Mouse (Mus musculus): ENCODE data around the gene Zbtb17. TPM values are rescaled to one million over a fixed set of nuclear protein-coding genes. Genes with fewer than 3 reads are reported as not detected.

Zbtb17 gene
- polyA plus RNA-seq (2012; ENCODE audit: low replicate concordance), result 36.6 and 45.4 TPM in 2 replicates

DNA sequence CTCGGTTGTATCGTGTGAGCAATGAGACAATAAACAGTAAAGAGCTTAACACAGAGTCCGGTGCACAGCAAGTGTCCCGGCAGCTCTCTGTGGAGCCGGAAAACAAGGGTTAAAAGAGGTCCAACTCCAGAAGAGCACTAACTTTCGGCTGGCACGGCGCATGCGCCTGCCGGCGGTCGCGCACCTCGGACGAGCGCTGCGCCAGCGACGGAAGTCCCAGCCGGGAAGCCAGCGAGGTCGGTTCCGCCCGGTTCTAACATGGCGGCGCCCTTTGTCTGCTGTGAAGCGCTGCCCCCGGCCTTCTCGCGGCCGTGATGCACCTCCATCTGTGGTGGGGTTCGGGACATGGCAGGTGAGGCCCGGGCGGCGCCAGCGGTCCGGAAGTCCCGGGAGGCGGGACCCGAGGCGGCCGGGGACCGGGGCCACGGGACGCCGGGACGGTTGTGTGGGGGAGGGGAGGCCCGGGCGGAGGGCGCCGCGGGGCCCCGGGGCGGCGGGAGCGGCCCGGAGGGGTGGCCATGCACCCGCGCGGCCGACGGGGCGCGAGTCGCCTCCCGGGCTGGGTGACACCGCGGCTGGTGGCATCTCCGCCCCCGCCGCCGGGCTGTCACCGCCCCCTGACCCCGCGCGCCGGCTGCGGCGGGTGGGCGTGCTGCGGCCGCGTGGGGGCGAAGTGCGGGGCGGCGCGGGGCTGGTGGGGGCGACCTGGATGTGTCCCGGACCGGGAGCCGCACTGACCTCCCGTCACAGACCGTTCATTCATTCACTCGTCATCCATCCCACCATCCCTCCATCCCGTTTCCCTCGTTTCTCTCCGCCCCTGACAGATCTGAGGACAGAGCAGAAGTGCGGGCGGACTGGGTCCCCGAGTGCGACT, at the start of gene Zbtb17:
Zbtb17 (plus strand) TSS at position 204 of the 877 bp plus-strand sequence.

DNA sequence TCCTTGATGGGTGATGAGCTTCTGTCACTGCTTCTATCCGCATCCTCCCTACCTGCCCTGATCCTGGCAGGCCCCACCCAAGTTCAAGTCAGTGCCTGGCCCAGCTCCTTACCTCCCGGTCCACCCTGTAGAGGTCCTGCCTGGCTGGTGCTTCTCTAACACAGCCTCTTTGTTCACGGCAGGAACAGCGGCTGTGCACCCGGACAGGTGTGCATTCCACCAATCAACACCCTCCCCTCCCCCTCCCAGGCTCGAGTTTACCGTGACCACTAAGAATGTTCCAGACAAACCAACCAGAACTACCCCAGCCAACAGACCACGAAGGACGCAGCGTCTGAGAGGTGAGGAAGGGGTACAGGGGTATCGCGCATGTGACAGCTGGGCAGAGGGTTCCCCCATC, 45.9 kb upstream of the Zbtb17 start, which contains the start of gene Clcnka:
Clcnka (minus strand) TSS at position 180 of the 400 bp plus-strand sequence.

DNA sequence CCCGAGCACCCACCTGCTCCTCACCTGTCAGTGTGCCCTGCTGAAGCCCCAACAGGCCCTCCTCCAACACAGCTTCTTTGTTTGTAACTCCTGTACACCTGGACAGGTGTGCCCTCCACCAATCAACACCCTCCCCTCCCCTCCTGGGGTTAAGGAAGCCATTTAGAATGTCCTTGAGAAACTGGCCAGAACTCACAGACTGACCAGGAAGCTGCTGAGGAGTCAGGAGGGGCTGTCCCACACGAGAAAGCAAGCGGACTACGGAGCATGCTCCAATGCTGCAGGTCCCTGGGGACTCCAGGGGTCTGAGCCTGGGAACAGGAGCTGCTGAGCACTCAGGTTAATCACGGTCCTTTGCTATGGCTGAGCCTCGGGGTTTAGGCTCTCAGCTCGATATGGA, 28.5 kb upstream of the Zbtb17 start, which contains the start of gene Clcnkb:
Clcnkb (minus strand) TSS at position 91 of the 400 bp plus-strand sequence.

DNA sequence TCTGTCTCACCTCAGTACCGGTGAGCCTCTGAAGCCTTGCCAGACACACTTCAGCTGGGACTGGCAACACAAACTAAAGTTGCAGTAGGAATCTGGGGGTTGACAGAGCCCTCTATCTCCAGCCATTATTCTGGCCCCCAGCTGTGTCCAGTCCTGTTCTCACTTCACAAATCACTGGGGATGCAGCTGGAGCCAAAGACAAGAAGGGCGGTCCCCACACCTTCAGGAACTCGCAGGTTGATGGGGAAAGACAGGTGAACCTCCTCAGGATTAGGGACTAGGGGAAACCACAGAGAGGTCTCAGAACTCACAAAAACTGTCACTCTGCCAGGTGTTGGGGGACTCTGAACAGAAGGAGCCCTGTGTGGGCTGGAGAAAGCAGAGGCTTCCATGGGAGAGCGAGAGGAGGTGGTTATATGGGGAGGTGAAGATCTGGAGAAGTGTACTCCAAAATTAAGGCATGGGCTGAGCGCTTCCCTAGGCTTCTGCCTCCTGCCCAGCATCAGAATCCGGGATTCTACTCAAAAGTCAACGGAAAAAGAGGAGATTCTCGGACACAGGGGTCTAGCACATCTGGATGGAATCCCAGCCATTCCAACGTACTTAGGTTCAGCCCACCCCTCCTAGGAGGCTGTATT, 24.1 kb upstream of the Zbtb17 start, which contains the start of gene Hspb7:
Hspb7 (plus strand) TSS at position 588 of the 638 bp plus-strand sequence.

DNA sequence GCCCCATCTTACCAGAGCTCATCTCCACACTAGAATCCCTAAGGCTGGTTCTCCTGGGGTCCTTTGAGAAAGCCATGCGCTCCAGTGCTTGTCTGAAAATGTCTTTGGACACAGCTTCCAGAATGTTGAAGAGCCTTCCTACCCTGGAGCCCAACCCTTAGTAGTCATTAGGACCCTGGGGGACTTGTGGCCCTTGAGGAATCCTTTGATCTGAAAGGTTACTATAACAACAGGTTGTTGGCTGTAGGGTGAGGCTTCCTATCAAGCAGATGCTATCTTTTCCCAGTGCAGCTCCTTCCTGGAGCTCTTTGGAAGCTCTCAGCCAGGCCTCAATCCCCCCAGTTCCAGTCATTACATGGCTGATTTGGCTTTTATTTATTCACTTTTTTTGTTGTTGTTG, 8.5 kb upstream of the Zbtb17 start, which contains the start of gene Srarp:
Srarp (minus strand) TSS at position 132 of the 400 bp plus-strand sequence.

Other genes starting within 250 kb of the Zbtb17 start
- 0.49 and 0.60 TPM in 2 replicates for gene Rsg1, start 230.7 kb upstream of the Zbtb17 start, polyA plus RNA-seq (2012; ENCODE audit: low replicate concordance)
- gene Arhgef19, start 205.2 kb upstream of the Zbtb17 start, polyA plus RNA-seq (2012; ENCODE audit: low replicate concordance), result 0.35 TPM in 1 of 2 replicates, not detected in the other
- gene Epha2, start 143.4 kb upstream of the Zbtb17 start, polyA plus RNA-seq (2012; ENCODE audit: low replicate concordance), result 0.85 and 1.2 TPM in 2 replicates
- gene Fam131c, start 76.4 kb upstream of the Zbtb17 start, polyA plus RNA-seq (2012; ENCODE audit: low replicate concordance), result not detected in 2 replicates
- not detected in 2 replicates for gene Clcnka, start 45.9 kb upstream of the Zbtb17 start, polyA plus RNA-seq (2012; ENCODE audit: low replicate concordance)
- gene Clcnkb, start 28.6 kb upstream of the Zbtb17 start, polyA plus RNA-seq (2012; ENCODE audit: low replicate concordance), result not detected in 2 replicates
- 0.07 TPM in 1 of 2 replicates, not detected in the other for gene Hspb7, start 23.9 kb upstream of the Zbtb17 start, polyA plus RNA-seq (2012; ENCODE audit: low replicate concordance)
- gene Srarp, start 8.5 kb upstream of the Zbtb17 start, polyA plus RNA-seq (2012; ENCODE audit: low replicate concordance), result not detected in 2 replicates
- 137 and 294 TPM in 2 replicates for gene Spen, start 93.9 kb downstream of the Zbtb17 start, polyA plus RNA-seq (2012; ENCODE audit: low replicate concordance)
- gene Fblim1, start 161.4 kb downstream of the Zbtb17 start, polyA plus RNA-seq (2012; ENCODE audit: low replicate concordance), result 0.08 TPM in 1 of 2 replicates, not detected in the other
- gene Tmem82, start 174.0 kb downstream of the Zbtb17 start, polyA plus RNA-seq (2012; ENCODE audit: low replicate concordance), result 0.58 and 0.66 TPM in 2 replicates
- 0.04 and 0.06 TPM in 2 replicates for gene Slc25a34, start 179.2 kb downstream of the Zbtb17 start, polyA plus RNA-seq (2012; ENCODE audit: low replicate concordance)
- gene Plekhm2, start 220.2 kb downstream of the Zbtb17 start, polyA plus RNA-seq (2012; ENCODE audit: low replicate concordance), result 28.7 and 51.0 TPM in 2 replicates
- gene Rsc1a1, start 240.9 kb downstream of the Zbtb17 start, polyA plus RNA-seq (2012; ENCODE audit: low replicate concordance), result 0.39 and 5.8 TPM in 2 replicates

All from hematopoietic multipotent progenitor cell, adult 10-12 weeks (in vitro differentiated cells).